Mouse (Mus musculus) thymus, adult 2 months (tissue): ENCODE measurements around the gene Rbm19.

Source experiments
- CTCF ChIP-seq: fragments of 200-500 bp; IDR thresholded peaks from 2 replicates; pipeline ENCODE4 v1.5.1; 2012; ENCODE audit warnings: mild to moderate bottlenecking, control low read depth, low read length, moderate library complexity, borderline replicate concordance; ENCODE audit not compliant: control insufficient read depth, poor library complexity, insufficient read depth; ENCODE audit errors: extremely low read depth
- POLR2A ChIP-seq: fragments of 200-500 bp; IDR thresholded peaks from 2 replicates; pipeline ENCODE4 v1.6.1; 2012; ENCODE audit warnings: mild to moderate bottlenecking, low read length, control low read depth, moderate library complexity; ENCODE audit not compliant: control insufficient read depth, poor library complexity, insufficient read depth; ENCODE audit errors: extremely low read depth

DNA sequence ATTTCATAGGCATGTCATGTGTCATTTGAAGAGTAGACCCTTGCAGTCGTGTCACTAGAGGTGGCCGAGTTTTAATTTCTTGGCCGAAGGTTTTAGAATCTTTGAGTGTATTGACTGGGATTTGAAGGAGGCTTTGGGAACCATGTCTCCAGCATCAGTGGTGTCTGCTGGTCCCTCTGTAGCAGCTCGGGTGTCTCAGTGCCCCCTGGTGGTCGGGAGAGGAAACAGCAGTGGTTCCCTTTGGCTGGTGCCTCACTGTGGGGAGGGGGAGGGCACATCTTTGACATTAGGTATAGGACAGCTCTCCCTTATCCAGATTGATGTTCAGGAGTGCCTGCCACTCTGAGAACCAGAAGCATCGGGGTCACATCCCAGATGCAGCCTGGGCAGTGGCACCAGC, 17.7 kb downstream of the Rbm19 start:
- no peak for TF ChIP-seq POLR2A
- peak; percentile 87 for TF ChIP-seq CTCF
